Mouse (Mus musculus) heart, postnatal 4 days (tissue): ENCODE data around the gene Sec24a. TPM values are rescaled to one million over a fixed set of nuclear protein-coding genes. Genes with fewer than 3 reads are reported as not detected.
"Not testable (repeated sequence)": the region's sequence is repeated elsewhere in the genome, so short reads cannot be mapped to it uniquely, and the experiment has no call there.

ENCODE experiments used
- DNase-seq: peaks from one replicate; pipeline ENCODE4 v3.0.0; 2021
- total RNA-seq, 2 experiments: library from RNA; stranded (reverse); gene quantifications; 2 replicates each; pipeline ENCODE4 v1.2.3; 2021

The Sec24a gene
- 10 to 100 TPM; 23.0 to 23.7 TPM for total RNA-seq

DNA sequence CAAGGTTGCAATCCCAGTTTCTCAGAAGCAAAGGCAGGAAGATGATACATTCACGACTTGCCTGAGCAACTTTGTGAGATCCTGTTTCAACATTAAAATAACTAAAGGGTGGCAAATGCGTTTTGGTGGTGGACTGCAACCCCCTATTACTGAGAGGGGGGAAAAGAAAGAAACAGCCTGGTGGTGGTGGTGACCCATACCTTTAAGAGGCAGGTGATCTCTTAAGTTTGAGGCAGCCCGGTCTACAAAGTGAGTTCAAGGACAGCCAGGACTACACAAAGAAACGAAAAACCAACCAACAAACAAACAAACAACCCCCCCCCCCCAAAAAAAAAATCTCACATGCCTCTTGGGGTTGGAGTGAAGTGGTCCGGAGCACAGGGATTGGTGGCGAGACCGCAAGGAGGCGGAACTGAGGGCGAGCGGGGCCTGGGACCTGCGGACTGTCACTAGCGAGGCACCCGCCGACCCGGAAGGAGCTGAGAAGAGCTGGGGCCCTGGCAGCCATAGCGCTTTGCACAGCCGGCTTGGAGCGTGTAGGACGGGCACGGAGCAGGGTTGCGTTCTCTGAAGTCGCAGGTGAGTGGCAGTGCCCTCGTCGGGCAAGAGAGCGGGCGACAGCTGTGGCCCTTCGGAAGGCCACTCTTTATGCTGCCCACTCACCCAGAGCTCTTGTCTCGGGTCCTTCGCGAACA, at the start of gene Sec24a, which contains the start of gene Sar1b:
Gene Sec24a (minus strand): TSS at position 422 of the 695 bp plus-strand sequence.
Gene Sar1b (plus strand): TSS at position 475 of the 695 bp plus-strand sequence.
- DNase-seq, result peak; percentile 90

DNA sequence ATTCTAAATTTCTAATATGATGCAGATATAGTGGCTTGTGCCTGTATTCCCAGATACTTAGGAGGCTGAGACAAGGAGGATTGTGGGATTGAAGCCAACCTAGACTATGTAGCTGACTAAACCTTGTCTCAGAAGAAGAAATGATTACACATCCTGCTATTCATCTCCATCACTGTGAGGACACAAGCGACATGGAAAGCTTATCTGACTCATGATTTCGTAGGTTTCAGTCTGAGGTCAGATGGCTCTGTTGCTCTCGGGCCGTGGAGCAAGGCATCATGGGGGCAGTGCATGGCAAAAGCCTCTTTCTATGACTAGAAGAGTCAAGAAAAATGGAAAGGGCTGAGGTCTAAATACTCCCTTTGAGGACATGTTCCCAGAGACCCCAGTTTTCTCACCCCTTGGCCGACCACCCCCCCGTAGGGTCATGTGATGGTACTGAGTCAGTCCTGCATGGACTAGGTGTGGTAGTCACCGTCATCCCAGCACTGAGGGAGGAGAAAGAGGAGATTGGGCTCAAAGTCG, 48.6 kb upstream of the Sec24a start:
- DNase-seq, result no peak

- DNase-seq, result no peak
Observed at GRCm38 (mm10) chr11:51811230-51811629, 47.8 kb upstream of the Sec24a start.

- DNase-seq, result peak; percentile 51
Observed at GRCm38 (mm10) chr11:51809632-51810224, 46.3 kb upstream of the Sec24a start.

GRCm38 (mm10) chr11:51807108-51807879, 43.9 kb upstream of the Sec24a start:
- no peak for DNase-seq

DNA sequence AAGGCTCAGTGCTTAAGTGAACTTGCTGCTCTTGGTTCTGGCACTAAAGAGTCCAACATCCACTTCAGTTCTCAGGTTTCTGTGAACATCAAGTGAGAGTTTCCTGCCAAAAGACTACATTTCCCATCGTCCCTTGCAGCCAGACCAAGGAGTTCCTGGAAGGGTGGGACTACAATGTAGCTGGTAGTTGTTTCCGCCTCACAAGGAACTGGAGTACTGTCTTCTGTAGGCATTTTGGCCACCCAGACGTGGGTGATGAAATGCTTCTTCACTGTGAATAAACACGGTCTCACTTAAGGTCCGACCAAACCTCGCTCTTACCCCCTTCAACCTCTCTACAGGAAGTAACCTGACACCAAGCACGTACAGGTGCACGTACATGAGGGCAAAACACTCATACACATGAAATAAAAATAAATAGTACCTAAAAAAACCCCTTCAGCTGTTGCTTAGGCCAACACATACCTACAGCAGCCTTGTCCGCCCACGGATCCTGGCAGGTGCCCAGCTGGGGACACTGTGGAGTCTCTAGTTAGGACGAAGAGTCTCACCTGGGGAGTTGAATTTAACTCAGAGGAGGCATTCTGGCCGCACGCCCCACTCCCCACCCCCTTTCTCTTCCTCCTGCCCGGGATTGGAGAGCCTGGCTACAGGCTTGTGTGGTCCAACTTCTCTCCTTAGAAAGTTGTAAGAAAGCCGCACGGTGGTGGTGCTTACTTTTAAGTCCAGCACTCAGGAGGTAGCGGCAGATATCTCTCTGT, 42.0 kb upstream of the Sec24a start:
- peak; percentile 72 for DNase-seq

- DNase-seq, result peak; percentile 42
Observed at GRCm38 (mm10) chr11:51800634-51801325, 37.3 kb upstream of the Sec24a start.

- DNase-seq, result peak; percentile 42
Observed at GRCm38 (mm10) chr11:51796272-51796671, 32.8 kb upstream of the Sec24a start.

DNA sequence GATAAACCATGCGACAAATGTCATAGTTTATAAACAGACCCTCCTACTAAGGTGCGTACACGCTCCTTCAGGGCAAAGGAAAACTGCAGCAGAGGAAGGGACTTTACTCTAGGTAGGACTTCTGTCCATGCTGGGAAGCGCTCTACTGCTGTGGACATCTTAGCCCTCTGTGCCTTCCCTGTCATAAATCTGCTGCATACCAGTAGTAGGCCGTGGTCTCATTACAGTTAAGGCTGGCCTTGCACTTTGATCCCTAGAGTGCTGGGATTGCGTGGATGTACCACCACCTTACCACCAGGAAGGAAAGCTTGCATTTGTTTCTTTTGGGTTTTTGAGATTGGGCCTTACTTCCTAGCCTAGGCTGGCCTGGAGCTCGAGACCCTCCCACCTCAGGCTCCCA, 27.2 kb upstream of the Sec24a start:
- DNase-seq, result no peak

DNA sequence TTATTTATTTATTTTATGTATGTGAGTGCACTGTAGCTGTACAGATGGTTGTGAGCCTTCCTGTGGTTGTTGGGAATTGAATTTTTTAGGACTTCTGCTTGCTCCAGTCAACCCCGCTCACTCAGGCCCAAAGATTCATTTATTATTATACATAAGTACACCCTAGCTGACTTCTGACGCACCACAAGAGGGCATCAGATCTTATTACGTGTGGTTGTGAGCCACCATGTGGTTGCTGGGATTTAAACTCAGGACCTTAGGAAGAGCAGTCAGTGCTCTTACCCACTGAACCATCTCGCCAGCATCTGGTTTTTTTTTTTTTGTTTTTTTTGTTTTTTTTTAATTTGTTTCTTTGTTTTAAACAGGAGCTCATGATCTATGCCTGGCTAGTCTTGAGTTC, 26.3 kb upstream of the Sec24a start:
- not testable (repeated sequence) for DNase-seq

DNA sequence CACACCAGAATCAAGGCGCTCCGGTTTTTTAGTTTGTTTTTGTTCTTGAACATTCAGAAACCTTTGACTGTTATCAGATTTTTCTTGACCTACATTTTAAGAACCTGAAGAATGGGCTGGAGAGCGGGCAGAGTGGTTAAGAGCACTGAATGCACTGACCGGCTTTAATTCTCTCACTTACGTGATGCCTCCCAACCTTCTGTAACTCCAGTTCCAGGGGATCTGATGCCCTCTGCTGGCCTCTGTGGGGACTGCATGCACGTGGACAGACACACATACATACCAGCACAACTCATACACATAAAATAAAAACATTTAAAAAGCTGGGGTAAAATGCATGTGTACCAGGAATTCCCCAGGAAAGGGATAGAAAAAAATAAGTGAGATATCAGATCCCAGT, 22.5 kb upstream of the Sec24a start:
- DNase-seq, result peak; percentile 56

GRCm38 (mm10) chr11:51782721-51783120, 19.3 kb upstream of the Sec24a start:
- DNase-seq, result no peak

GRCm38 (mm10) chr11:51780773-51781267, 17.4 kb upstream of the Sec24a start:
- no peak for DNase-seq

GRCm38 (mm10) chr11:51777478-51777877, 14.0 kb upstream of the Sec24a start:
- DNase-seq, result no peak

DNA sequence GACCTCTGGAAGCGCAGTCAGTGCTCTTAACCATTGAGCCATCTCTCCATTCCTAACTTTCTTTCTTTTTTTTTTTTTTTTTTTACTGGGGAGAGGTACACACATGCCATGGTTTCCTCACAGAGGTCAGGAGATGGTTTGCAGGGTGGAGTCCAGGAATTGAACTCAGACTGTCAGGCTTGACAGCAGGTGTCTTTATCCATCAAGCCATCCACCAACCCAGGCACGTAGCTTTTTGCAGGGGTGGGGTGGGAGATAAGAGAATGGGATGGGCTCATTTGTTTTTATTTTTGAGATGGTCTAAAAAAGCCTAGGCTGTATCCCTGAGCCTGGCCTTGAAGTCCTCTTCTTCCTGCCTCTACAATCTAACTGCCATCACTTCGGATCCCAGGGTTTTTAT, 12.1 kb upstream of the Sec24a start:
- DNase-seq, result no peak

DNA sequence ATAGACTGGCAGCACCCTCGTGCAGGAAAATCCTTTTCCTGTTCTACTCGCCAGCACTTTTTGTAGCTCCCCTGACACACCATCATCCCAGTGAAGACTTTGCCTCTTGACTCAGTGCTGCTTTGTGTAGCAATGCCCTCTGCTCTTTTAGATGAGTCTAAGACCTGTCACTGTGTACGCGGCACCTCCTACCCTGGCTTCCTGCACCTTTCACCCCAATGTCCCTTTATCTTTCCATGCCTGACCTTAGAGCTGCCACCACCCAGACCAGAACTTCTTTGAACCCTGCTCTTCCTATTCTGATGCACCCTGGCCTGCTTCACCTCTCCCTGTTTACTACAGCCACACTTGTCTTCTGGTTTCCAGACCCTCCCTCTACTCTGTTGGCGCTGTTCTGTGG, 4.9 kb upstream of the Sec24a start:
- no peak for DNase-seq

DNA sequence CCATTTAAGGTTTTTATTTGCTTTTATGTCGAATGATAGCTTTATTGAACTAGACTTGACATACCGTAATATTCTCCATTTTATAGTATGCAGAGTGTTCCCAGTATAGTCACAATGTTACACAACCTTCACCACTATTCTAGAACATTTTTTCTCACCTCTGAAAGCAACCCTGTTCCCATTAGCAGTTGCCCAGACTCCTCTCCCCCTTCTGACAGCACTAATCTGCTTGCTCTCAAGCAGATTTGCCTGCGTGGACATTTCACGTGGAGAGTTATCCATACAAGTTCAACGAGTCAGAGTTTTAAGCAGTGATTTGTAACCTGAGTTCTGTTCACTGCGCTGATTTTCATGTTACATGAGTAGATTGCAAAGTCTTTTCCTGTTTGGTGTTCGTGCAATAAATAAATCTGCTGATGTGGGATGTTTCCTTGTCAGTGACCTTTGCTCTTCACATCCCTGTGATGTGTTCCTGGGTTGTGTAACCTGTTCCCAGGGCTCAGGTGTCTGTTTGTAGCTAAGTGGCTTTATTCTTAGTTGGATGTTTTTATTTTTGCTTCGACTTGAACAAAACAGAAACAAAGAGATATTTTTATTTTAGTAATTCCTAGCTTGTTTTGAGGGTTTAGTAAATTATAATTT, 4.3 kb upstream of the Sec24a start:
- DNase-seq, result no peak

GRCm38 (mm10) chr11:51764816-51765215, 1.4 kb upstream of the Sec24a start:
- no peak for DNase-seq

DNA sequence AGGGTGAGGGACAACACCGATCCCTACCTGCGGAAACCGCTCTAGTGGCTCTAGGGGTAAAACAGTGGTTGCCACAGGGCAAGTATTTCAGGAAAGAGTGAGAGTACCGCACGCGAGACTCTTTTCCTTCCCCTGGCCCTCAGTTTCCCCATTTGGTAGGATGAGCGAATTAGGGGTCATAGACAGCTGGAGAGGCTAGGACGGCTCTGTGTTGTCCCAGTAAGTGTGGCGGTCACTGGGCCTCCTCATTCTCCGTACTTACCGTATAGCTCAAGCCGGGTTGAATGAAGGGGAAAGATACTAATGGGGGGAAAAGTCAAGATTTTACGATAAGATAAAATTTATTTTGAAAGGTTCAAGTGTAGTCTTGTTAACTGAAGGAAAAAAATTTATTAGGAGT, 521 bp upstream of the Sec24a start:
- no peak for DNase-seq

GRCm38 (mm10) chr11:51761241-51761640, 2.2 kb downstream of the Sec24a start:
- DNase-seq, result no peak
